10 mouse cellular contexts compared by ENCODE assay signal in genomic region chr15:86066836-86067580, GRCm38 (mm10). TPM values are rescaled to one million over a fixed set of nuclear protein-coding genes. Genes with fewer than 3 reads are reported as not detected.
DNase-seq lines count a peak whose midpoint lies in the region; ATAC-seq and TF ChIP-seq lines count a peak whose summit lies in the region.
"Had no signal": no experiment of that assay in that cellular context is flagged by ENCODE, and none has a peak within 500 bp of the region (broad histone marks: within the 10 kb centered on the region; RNA-seq: fewer than 3 reads in every experiment).

No protein-coding gene starts in this region.

- TF ChIP-seq EP300 in MEL (IDR thresholded peaks at IDR 0.05; ENCODE audit: low read depth in 1 of 2, low read length in 2 of 2), result no peak
- no peak for TF ChIP-seq EP300 in liver, postnatal 0 days (IDR thresholded peaks at IDR 0.05; ENCODE audit: low read depth)

- H3K9me3 ChIP-seq in heart, embryonic 13.5 days, result no peaks in the 10 kb centered on the region
- H3K9me3 ChIP-seq in lung, embryonic 16.5 days (ENCODE audit: control insufficient read depth, low read length), result no peaks in the 10 kb centered on the region
- H3K9me3 ChIP-seq in MEL (replicated peaks; ENCODE audit: insufficient read depth, low read length), result no peaks in the 10 kb centered on the region
- no peaks in the 10 kb centered on the region for H3K9me3 ChIP-seq in liver, postnatal 0 days (ENCODE audit: low read length)
- H3K9me3 ChIP-seq: limb, embryonic 13.5 days had no signal

- H3K27me3 ChIP-seq in heart, embryonic 13.5 days (replicated peaks), result no peaks in the 10 kb centered on the region
- H3K27me3 ChIP-seq in lung, embryonic 16.5 days (ENCODE audit: control insufficient read depth, insufficient read depth, low read depth, low read length), result no peaks in the 10 kb centered on the region
- H3K27me3 ChIP-seq in MEL (ENCODE audit: control insufficient read depth in 1 of 2, insufficient read depth in 2 of 2, low read length in 2 of 2), result no peaks in the 10 kb centered on the region
- no peaks in the 10 kb centered on the region for H3K27me3 ChIP-seq in liver, postnatal 0 days (ENCODE audit: insufficient read depth, low read length)
- H3K27me3 ChIP-seq: limb, embryonic 13.5 days had no signal

- ATAC-seq in heart, embryonic 13.5 days (ENCODE audit: extremely low read depth, insufficient number of reproducible peaks, low FRiP score, low TSS enrichment), result no peak
- peak; percentile 37 for ATAC-seq in lung, embryonic 16.5 days (ENCODE audit: low read depth)
- ATAC-seq in liver, postnatal 0 days, result peak; percentile 4; the same call in 1 of the 2 replicates

- no peak for TF ChIP-seq CTCF in MEL (IDR thresholded peaks at IDR 0.05 in 2 of 3, conservative IDR thresholded peaks at IDR 0.05 in 1 of 3; ENCODE audit: control insufficient read depth in 1 of 3, insufficient read depth in 1 of 3, low read depth in 2 of 3, low read length in 3 of 3, poor library complexity in 1 of 3, severe bottlenecking in 1 of 3)
- no peak for TF ChIP-seq CTCF in liver, postnatal 0 days (IDR thresholded peaks at IDR 0.05; ENCODE audit: low read depth)

- 0 out of 2 replicates have a peak, but pooled peaks cover 4% of the 10 kb centered on the region for H3K36me3 ChIP-seq in heart, embryonic 13.5 days
- H3K36me3 ChIP-seq in lung, embryonic 16.5 days (ENCODE audit: control insufficient read depth, insufficient read depth, low read length), result no peaks in the 10 kb centered on the region
- peaks cover 0 to 40% of the 10 kb centered on the region in 2 experiments; a peak in 3 of 4 replicates for H3K36me3 ChIP-seq in MEL (ENCODE audit: control insufficient read depth in 1 of 2, insufficient read depth in 2 of 2, low read length in 2 of 2)
- H3K36me3 ChIP-seq in liver, postnatal 0 days (replicated peaks; ENCODE audit: insufficient read depth, low read length), result peaks cover 5% of the 10 kb centered on the region; the same call in 1 of the 2 replicates

- no peak for TF ChIP-seq RAD21 in MEL (IDR thresholded peaks at IDR 0.05; ENCODE audit: low read depth, low read length)

- H3K9ac ChIP-seq in heart, embryonic 13.5 days, result 0 out of 2 replicates have a peak overlapping the region, but pooled peaks have one; percentile 40
- H3K9ac ChIP-seq in lung, embryonic 16.5 days (ENCODE audit: low read length), result no peak overlapping the region
- no peak overlapping the region; the same call in 1 of the 2 replicates for H3K9ac ChIP-seq in MEL (ENCODE audit: control insufficient read depth, low read depth, low read length, poor library complexity, severe bottlenecking)
- no peak overlapping the region for H3K9ac ChIP-seq in liver, postnatal 0 days (replicated peaks)
- H3K9ac ChIP-seq: limb, embryonic 13.5 days had no signal

- H3K27ac ChIP-seq in heart, embryonic 13.5 days (replicated peaks), result peak overlapping the region; percentile 30
- peak overlapping the region; percentile 65; the same call in 1 of the 2 replicates for H3K27ac ChIP-seq in lung, embryonic 16.5 days (ENCODE audit: low read length)
- peak overlapping the region; percentile 41 for H3K27ac ChIP-seq in MEL (ENCODE audit: control insufficient read depth, low read depth, low read length)
- H3K27ac ChIP-seq in liver, postnatal 0 days (ENCODE audit: low read depth), result peak overlapping the region; percentile 50
- H3K27ac ChIP-seq: limb, embryonic 13.5 days had no signal

- peak overlapping the region; percentile 19 for H3K4me2 ChIP-seq in heart, embryonic 13.5 days
- 0 out of 2 replicates have a peak overlapping the region, but pooled peaks have one; percentile 20 for H3K4me2 ChIP-seq in lung, embryonic 16.5 days (ENCODE audit: low read depth, low read length)
- H3K4me2 ChIP-seq in liver, postnatal 0 days (ENCODE audit: low read depth, low read length), result 0 out of 2 replicates have a peak overlapping the region, but pooled peaks have one; percentile 35
- H3K4me2 ChIP-seq: limb, embryonic 13.5 days had no signal

- H3K4me3 ChIP-seq in heart, embryonic 13.5 days, result no peak overlapping the region
- H3K4me3 ChIP-seq in lung, embryonic 16.5 days (ENCODE audit: low read length), result no peak overlapping the region
- no peak overlapping the region for H3K4me3 ChIP-seq in MEL (ENCODE audit: control insufficient read depth in 1 of 2, insufficient read depth in 1 of 2, low read depth in 2 of 2, low read length in 2 of 2)
- no peak overlapping the region for H3K4me3 ChIP-seq in liver, postnatal 0 days (ENCODE audit: low read depth, low read length)
- H3K4me3 ChIP-seq: limb, embryonic 13.5 days had no signal

- DNase-seq in heart, adult 18-20 months, result no peak
- no peak for DNase-seq in lung, postnatal 36 days
- no peak for DNase-seq in MEL (ENCODE audit: low read depth, low spot score)
- DNase-seq in liver, postnatal 0 days, result no peak
- DNase-seq in layer of hippocampus, postnatal 10 days (ENCODE audit: low spot score in 2 of 2), result no peak
- DNase-seq in Muller cell, postnatal 12 days (ENCODE audit: inconsistent ontology term), result no peak
- DNase-seq: kidney, adult 8-10 months had no signal

- no peak for TF ChIP-seq POLR2A in MEL (IDR thresholded peaks at IDR 0.05; ENCODE audit: control insufficient read depth in 1 of 2, insufficient read depth in 1 of 2, low read depth in 1 of 2, low read length in 2 of 2, poor library complexity in 1 of 2)

- WGBS in heart, embryonic 13.5 days, result 36% methylated on average over 14 of the region's 14 CpGs
- 29% methylated on average over 14 of the region's 14 CpGs for WGBS in lung, embryonic 16.5 days
- WGBS in liver, postnatal 0 days (ENCODE audit: insufficient replicate concordance), result 41% methylated on average over 14 of the region's 14 CpGs

- H3K4me1 ChIP-seq in heart, embryonic 13.5 days, result peaks cover 78% of the 10 kb centered on the region
- H3K4me1 ChIP-seq in lung, embryonic 16.5 days (replicated peaks; ENCODE audit: control insufficient read depth, insufficient read depth, low read length), result peaks cover 20% of the 10 kb centered on the region
- peaks cover 2 to 44% of the 10 kb centered on the region in 2 experiments for H3K4me1 ChIP-seq in MEL (ENCODE audit: control insufficient read depth in 1 of 2, insufficient read depth in 2 of 2, low read length in 2 of 2)
- H3K4me1 ChIP-seq in liver, postnatal 0 days (ENCODE audit: insufficient read depth), result peaks cover 64% of the 10 kb centered on the region

- peaks cover 74% of the 10 kb centered on the region for H3K79me2 ChIP-seq in MEL (ENCODE audit: control insufficient read depth, insufficient read depth, low read length, poor library complexity)

TF ChIP-seq in MEL, 35 proteins besides CTCF, POLR2A, EP300 and RAD21:
- TF ChIP-seq GATA1 (IDR thresholded peaks at IDR 0.05; ENCODE audit: low read depth, low read length), result no peak

RNA-seq across cellular contexts. Expression of gene Gramd4, which starts 9.5 kb away (rescaled TPM):
- polyA plus RNA-seq in heart, embryonic 13.5 days (2015; fragmentation: Nextera tagmentation; extraction: Ambion mirVana), result 11.9 and 12.2 TPM in 2 replicates
- total RNA-seq in heart, adult 18-20 months (2021), result 10 to 100 TPM; 32.6 to 32.7 TPM
- 9.2 and 11.2 TPM in 2 replicates for polyA plus RNA-seq in lung, embryonic 16.5 days (2015; fragmentation: Nextera tagmentation; extraction: Ambion mirVana)
- total RNA-seq in MEL (2012; rRNA removed), result 34.1 and 43.1 TPM in 2 replicates
- 10 to 100 TPM; 35.2 to 38.0 TPM for polyA plus RNA-seq in MEL (2012; ENCODE audit: insufficient read depth in 1 of 2, insufficient read length in 2 of 2, low read depth in 1 of 2, low replicate concordance in 2 of 2, missing spikeins in 1 of 2)
- 3.2 and 3.7 TPM in 2 replicates for polyA plus RNA-seq in liver, postnatal 0 days (2015; fragmentation: Nextera tagmentation; extraction: Ambion mirVana)
- total RNA-seq in layer of hippocampus, postnatal 10 days (2021), result 10 to 100 TPM; 35.3 to 40.2 TPM

RNA-seq across cellular contexts. Expression of gene Celsr1, which starts 33.4 kb away (rescaled TPM):
- polyA plus RNA-seq in heart, embryonic 13.5 days (2015; fragmentation: Nextera tagmentation; extraction: Ambion mirVana), result 1.3 and 1.4 TPM in 2 replicates
- total RNA-seq in heart, adult 18-20 months (2021), result 1 to 10 TPM; 5.0 to 5.1 TPM
- polyA plus RNA-seq in lung, embryonic 16.5 days (2015; fragmentation: Nextera tagmentation; extraction: Ambion mirVana), result 3.5 and 3.6 TPM in 2 replicates
- total RNA-seq in MEL (2012; rRNA removed), result 0.12 and 0.16 TPM in 2 replicates
- polyA plus RNA-seq in MEL (2012; ENCODE audit: insufficient read depth in 1 of 2, insufficient read length in 2 of 2, low read depth in 1 of 2, low replicate concordance in 2 of 2, missing spikeins in 1 of 2), result under 1 TPM in 1 of 2 experiments, not detected in 1; 0.42 TPM
- 0.09 and 0.11 TPM in 2 replicates for polyA plus RNA-seq in liver, postnatal 0 days (2015; fragmentation: Nextera tagmentation; extraction: Ambion mirVana)
- total RNA-seq in layer of hippocampus, postnatal 10 days (2021), result 1 to 10 TPM; 6.7 to 7.4 TPM
